Mouse (Mus musculus) cerebellum, adult 2 months (tissue): Measurements from ENCODE around the gene Tgm5.

Source experiments
- CTCF ChIP-seq: fragments of 200-500 bp; IDR thresholded peaks from 2 replicates; pipeline ENCODE4 v1.5.1; 2011; ENCODE audit warnings: low read depth, mild to moderate bottlenecking, control low read depth, low read length, moderate library complexity, borderline replicate concordance; ENCODE audit not compliant: insufficient read depth
- POLR2A ChIP-seq: fragments of 200-500 bp; IDR thresholded peaks from 2 replicates; pipeline ENCODE4 v1.6.1; 2011; ENCODE audit warnings: low read length, control low read depth, borderline replicate concordance; ENCODE audit not compliant: insufficient read depth

- TF ChIP-seq POLR2A (no peak), CTCF (no peak)
Observed at GRCm38 (mm10) chr2:120998863-120999262, 86.8 kb downstream of the Tgm5 start.
